Mouse (Mus musculus): ENCODE data around the gene Nt5c. TPM values are rescaled to one million over a fixed set of nuclear protein-coding genes. Genes with fewer than 3 reads are reported as not detected.
A peak's percentile ranks its signal among the peaks of the same experiment; 100 is the strongest.

The Nt5c gene
- polyA plus RNA-seq, 1 experiment from 2014 or later = 90.6 TPM

DNA sequence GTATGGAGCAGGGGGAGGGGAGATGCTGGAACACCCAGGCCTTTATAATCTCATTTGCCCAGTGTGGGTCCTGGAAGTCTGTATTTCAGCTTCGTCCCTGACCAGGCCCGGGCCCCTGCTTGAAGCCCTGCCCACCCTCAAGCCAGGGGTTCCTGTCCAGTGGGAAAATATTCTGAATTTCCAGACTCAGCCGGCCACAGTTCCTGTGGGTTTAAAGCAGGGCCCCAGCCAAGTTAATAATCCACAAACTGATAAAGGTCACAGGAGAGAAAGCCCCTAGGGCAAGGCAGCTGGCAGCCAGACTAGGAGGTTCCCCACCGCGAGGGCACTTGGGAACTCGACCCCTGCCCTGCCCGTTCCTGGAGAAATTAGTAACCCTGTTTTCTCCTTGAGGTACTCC is 42.7 kb downstream of the Nt5c start:
- TF ChIP-seq CTCF (IDR thresholded peaks at IDR 0.05; ENCODE audit: low read depth) = no peak
- Histone ChIP-seq H3K36me3 (ENCODE audit: insufficient read depth, low read length) (no peaks in the 10 kb centered on the region), H3K4me3 (replicated peaks; ENCODE audit: low read depth, low read length) (no peak overlapping the region), H3K9ac (ENCODE audit: low read depth, low read length) (no peak overlapping the region), H3K4me1 (replicated peaks; ENCODE audit: insufficient read depth, low read length) (peaks cover 2% of the 10 kb centered on the region; the same call in 1 of the 2 replicates), H3K9me3 (replicated peaks; ENCODE audit: low read length) (no peaks in the 10 kb centered on the region), H3K27me3 (ENCODE audit: insufficient read depth, low read length) (no peaks in the 10 kb centered on the region), H3K27ac (peak overlapping the region; percentile 89), H3K4me2 (ENCODE audit: low read length) (no peak overlapping the region)
- WGBS = 46% methylated on average over 7 of the region's 7 CpGs
- ATAC-seq (replicated peaks; ENCODE audit: low FRiP score, low read depth) (peak; percentile 59), DNase-seq (ENCODE audit: low spot score) (peak; percentile 50)

- no peaks in the 10 kb centered on the region for H3K9me3 ChIP-seq (replicated peaks; ENCODE audit: low read length)
- ATAC-seq (replicated peaks; ENCODE audit: low FRiP score, low read depth) (no peak), DNase-seq (ENCODE audit: low spot score) (no peak)
- no peaks in the 10 kb centered on the region for H3K36me3 ChIP-seq (ENCODE audit: insufficient read depth, low read length)
- TF ChIP-seq CTCF (IDR thresholded peaks at IDR 0.05; ENCODE audit: low read depth) = no peak
- no peak overlapping the region for H3K4me3 ChIP-seq (replicated peaks; ENCODE audit: low read depth, low read length)
- no peak overlapping the region for H3K4me2 ChIP-seq (ENCODE audit: low read length)
- WGBS = 88% methylated on average over 16 of the region's 16 CpGs
- no peaks in the 10 kb centered on the region for H3K27me3 ChIP-seq (ENCODE audit: insufficient read depth, low read length)
- H3K27ac ChIP-seq = peak overlapping the region; percentile 89
- peaks cover 2% of the 10 kb centered on the region; the same call in 1 of the 2 replicates for H3K4me1 ChIP-seq (replicated peaks; ENCODE audit: insufficient read depth, low read length)
- H3K9ac ChIP-seq (ENCODE audit: low read depth, low read length) = no peak overlapping the region
Measured at GRCm38 (mm10) chr11:115448075-115448474, 43.6 kb downstream of the Nt5c start.

DNA sequence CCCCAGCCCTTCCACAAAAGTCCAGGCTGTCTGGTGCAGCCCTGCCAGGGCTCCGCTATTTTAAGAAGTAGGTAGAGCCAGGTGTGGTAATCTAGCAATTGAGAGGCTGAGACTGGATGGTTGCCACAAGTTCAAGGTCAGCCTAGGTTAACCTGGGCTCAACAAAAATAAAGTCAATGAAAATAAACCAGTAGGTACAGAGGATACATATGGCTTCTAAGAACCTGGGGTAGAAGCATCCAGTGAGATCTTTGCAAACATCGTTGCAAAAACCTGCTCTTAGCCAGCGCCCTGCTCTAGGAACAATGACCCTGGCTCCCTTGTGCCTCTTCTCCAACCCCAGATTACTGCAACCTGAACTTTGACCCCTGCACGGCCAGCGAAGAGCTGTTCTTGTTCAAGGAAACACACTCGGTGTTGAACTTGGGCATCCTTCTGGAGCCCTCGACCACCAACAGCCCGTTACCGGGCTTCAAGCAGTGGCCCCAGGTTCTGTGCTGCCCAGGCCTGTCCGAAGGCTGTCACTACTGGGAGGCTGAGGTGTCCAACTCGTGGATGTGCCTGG is 44.3 kb downstream of the Nt5c start:
- H3K27ac ChIP-seq = peak overlapping the region; percentile 89
- no peak for TF ChIP-seq CTCF (IDR thresholded peaks at IDR 0.05; ENCODE audit: low read depth)
- no peaks in the 10 kb centered on the region for H3K36me3 ChIP-seq (ENCODE audit: insufficient read depth, low read length)
- no peak overlapping the region for H3K4me2 ChIP-seq (ENCODE audit: low read length)
- ATAC-seq (replicated peaks; ENCODE audit: low FRiP score, low read depth) = no peak
- no peak overlapping the region for H3K9ac ChIP-seq (ENCODE audit: low read depth, low read length)
- no peak overlapping the region for H3K4me3 ChIP-seq (replicated peaks; ENCODE audit: low read depth, low read length)
- H3K27me3 ChIP-seq (ENCODE audit: insufficient read depth, low read length) = no peaks in the 10 kb centered on the region
- WGBS = 82% methylated on average over 11 of the region's 11 CpGs
- H3K4me1 ChIP-seq (replicated peaks; ENCODE audit: insufficient read depth, low read length) = peaks cover 2% of the 10 kb centered on the region; the same call in 1 of the 2 replicates
- no peak for DNase-seq (ENCODE audit: low spot score)
- H3K9me3 ChIP-seq (replicated peaks; ENCODE audit: low read length) = no peaks in the 10 kb centered on the region

GRCm38 (mm10) chr11:115446906-115447305 is 44.8 kb downstream of the Nt5c start:
- ATAC-seq (replicated peaks; ENCODE audit: low FRiP score, low read depth) (no peak), DNase-seq (ENCODE audit: low spot score) (no peak)
- Histone ChIP-seq H3K27me3 (ENCODE audit: insufficient read depth, low read length) (no peaks in the 10 kb centered on the region), H3K36me3 (ENCODE audit: insufficient read depth, low read length) (no peaks in the 10 kb centered on the region), H3K4me3 (replicated peaks; ENCODE audit: low read depth, low read length) (no peak overlapping the region), H3K27ac (peak overlapping the region; percentile 89; the same call in 1 of the 2 replicates), H3K9ac (ENCODE audit: low read depth, low read length) (no peak overlapping the region), H3K4me1 (replicated peaks; ENCODE audit: insufficient read depth, low read length) (peaks cover 2% of the 10 kb centered on the region; the same call in 1 of the 2 replicates), H3K9me3 (replicated peaks; ENCODE audit: low read length) (no peaks in the 10 kb centered on the region), H3K4me2 (ENCODE audit: low read length) (no peak overlapping the region)
- 25% methylated on average over 3 of the region's 3 CpGs for whole genome bisulfite sequencing
- no peak for TF ChIP-seq CTCF (IDR thresholded peaks at IDR 0.05; ENCODE audit: low read depth)

GRCm38 (mm10) chr11:115441417-115441816 is 50.2 kb downstream of the Nt5c start:
- Histone ChIP-seq H3K9ac (ENCODE audit: low read depth, low read length) (no peak overlapping the region), H3K4me3 (replicated peaks; ENCODE audit: low read depth, low read length) (no peak overlapping the region), H3K4me1 (replicated peaks; ENCODE audit: insufficient read depth, low read length) (0 out of 2 replicates have a peak, but pooled peaks cover under 1% of the 10 kb centered on the region), H3K27me3 (ENCODE audit: insufficient read depth, low read length) (no peaks in the 10 kb centered on the region), H3K4me2 (ENCODE audit: low read length) (no peak overlapping the region), H3K27ac (no peak overlapping the region), H3K9me3 (replicated peaks; ENCODE audit: low read length) (no peaks in the 10 kb centered on the region), H3K36me3 (ENCODE audit: insufficient read depth, low read length) (no peaks in the 10 kb centered on the region)
- ATAC-seq (replicated peaks; ENCODE audit: low FRiP score, low read depth) (no peak), DNase-seq (ENCODE audit: low spot score) (no peak)
- 50% methylated on average over 15 of the region's 15 CpGs for WGBS
- no peak for TF ChIP-seq CTCF (IDR thresholded peaks at IDR 0.05; ENCODE audit: low read depth)

Small RNA genes lying within 50 kb of the gene (microRNA-seq; reads per million reads assigned to microRNA genes)
- gene Mir3968 = not detected

Other genes starting within 250 kb of the Nt5c start
- gene Grin2c, start 224.6 kb downstream of the Nt5c start, polyA plus RNA-seq (2015; fragmentation: Nextera tagmentation; extraction: Ambion mirVana) = not detected in 2 replicates
- gene Fdxr, start 214.8 kb downstream of the Nt5c start, polyA plus RNA-seq (2015; fragmentation: Nextera tagmentation; extraction: Ambion mirVana) = 10.0 and 12.2 TPM in 2 replicates
- gene Fads6, start 194.2 kb downstream of the Nt5c start, polyA plus RNA-seq (2015; fragmentation: Nextera tagmentation; extraction: Ambion mirVana) = 0.92 and 1.1 TPM in 2 replicates
- gene Otop2, start 184.7 kb downstream of the Nt5c start, polyA plus RNA-seq (2015; fragmentation: Nextera tagmentation; extraction: Ambion mirVana) = not detected in 2 replicates
- gene Ush1g, start 169.8 kb downstream of the Nt5c start, polyA plus RNA-seq (2015; fragmentation: Nextera tagmentation; extraction: Ambion mirVana) = 0.05 TPM in 1 of 2 replicates, not detected in the other
- not detected in 2 replicates for gene Otop3, start 157.1 kb downstream of the Nt5c start, polyA plus RNA-seq (2015; fragmentation: Nextera tagmentation; extraction: Ambion mirVana)
- 4.5 and 5.4 TPM in 2 replicates for gene Hid1, start 124.1 kb downstream of the Nt5c start, polyA plus RNA-seq (2015; fragmentation: Nextera tagmentation; extraction: Ambion mirVana)
- gene Cdr2l, start 109.9 kb downstream of the Nt5c start, polyA plus RNA-seq (2015; fragmentation: Nextera tagmentation; extraction: Ambion mirVana) = 7.6 and 7.8 TPM in 2 replicates
- 225 and 232 TPM in 2 replicates for gene Mrpl58, start 88.1 kb downstream of the Nt5c start, polyA plus RNA-seq (2015; fragmentation: Nextera tagmentation; extraction: Ambion mirVana)
- gene Atp5h, start 71.9 kb downstream of the Nt5c start, polyA plus RNA-seq (2015; fragmentation: Nextera tagmentation; extraction: Ambion mirVana) = 1,541 and 1,578 TPM in 2 replicates
- 19.8 and 22.2 TPM in 2 replicates for gene Kctd2, start 71.7 kb downstream of the Nt5c start, polyA plus RNA-seq (2015; fragmentation: Nextera tagmentation; extraction: Ambion mirVana)
- 0.13 and 0.49 TPM in 2 replicates for gene Trim80, start 51.3 kb downstream of the Nt5c start, polyA plus RNA-seq (2015; fragmentation: Nextera tagmentation; extraction: Ambion mirVana)
- gene Slc16a5, start 29.4 kb downstream of the Nt5c start, polyA plus RNA-seq (2015; fragmentation: Nextera tagmentation; extraction: Ambion mirVana) = 47.7 and 51.1 TPM in 2 replicates
- gene Armc7, start 16.2 kb downstream of the Nt5c start, polyA plus RNA-seq (2015; fragmentation: Nextera tagmentation; extraction: Ambion mirVana) = 6.9 and 8.3 TPM in 2 replicates
- 251 and 271 TPM in 2 replicates for gene Jpt1, start 22.5 kb upstream of the Nt5c start, polyA plus RNA-seq (2015; fragmentation: Nextera tagmentation; extraction: Ambion mirVana)
- gene Sumo2, start 44.4 kb upstream of the Nt5c start, polyA plus RNA-seq (2015; fragmentation: Nextera tagmentation; extraction: Ambion mirVana) = 1,008 and 1,013 TPM in 2 replicates
- gene Nup85, start 72.6 kb upstream of the Nt5c start, polyA plus RNA-seq (2015; fragmentation: Nextera tagmentation; extraction: Ambion mirVana) = 74.6 and 94.9 TPM in 2 replicates
- gene Mrps7, start 112.1 kb upstream of the Nt5c start, polyA plus RNA-seq (2015; fragmentation: Nextera tagmentation; extraction: Ambion mirVana) = 92.9 and 93.7 TPM in 2 replicates
- 10.8 and 11.1 TPM in 2 replicates for gene Gga3, start 112.2 kb upstream of the Nt5c start, polyA plus RNA-seq (2015; fragmentation: Nextera tagmentation; extraction: Ambion mirVana)
- gene Mif4gd, start 121.1 kb upstream of the Nt5c start, polyA plus RNA-seq (2015; fragmentation: Nextera tagmentation; extraction: Ambion mirVana) = 57.3 and 61.6 TPM in 2 replicates
- 49.7 and 57.9 TPM in 2 replicates for gene Slc25a19, start 136.4 kb upstream of the Nt5c start, polyA plus RNA-seq (2015; fragmentation: Nextera tagmentation; extraction: Ambion mirVana)
- 69.9 and 72.8 TPM in 2 replicates for gene Grb2, start 216.7 kb upstream of the Nt5c start, polyA plus RNA-seq (2015; fragmentation: Nextera tagmentation; extraction: Ambion mirVana)